Mouse (Mus musculus) small intestine, adult 2 months (tissue): Measurements from ENCODE around the gene Zbtb9.

Source experiments
- CTCF ChIP-seq: fragments of 200-500 bp; IDR thresholded peaks from 2 replicates; pipeline ENCODE4 v1.5.1; 2012; ENCODE audit warnings: low read depth, mild to moderate bottlenecking, control low read depth, inconsistent platforms, low read length, moderate library complexity, mixed read lengths; ENCODE audit not compliant: insufficient replicate concordance, insufficient read length; ENCODE audit errors: extremely low read depth
- POLR2A ChIP-seq: fragments of 200-500 bp; IDR thresholded peaks from 2 replicates; pipeline ENCODE4 v1.6.1; 2012; ENCODE audit warnings: low read depth, mild to moderate bottlenecking, control low read depth, inconsistent platforms, low read length, moderate library complexity

- no peak for TF ChIP-seq CTCF
- no peak for TF ChIP-seq POLR2A
These were observed 6.5 kb downstream of the Zbtb9 start for GRCm38 (mm10) chr17:26979426-26979825.
